Mouse (Mus musculus) hindbrain, embryonic 12.5 days (tissue): ENCODE data around the gene Gpc6. TPM values are rescaled to one million over a fixed set of nuclear protein-coding genes. Genes with fewer than 3 reads are reported as not detected.

Experiments
- ATAC-seq: fragments of 200-750 bp; cut with Nextera tagmentation; 2 replicates; pipeline ENCODE4 v1.8.0; 2017; ENCODE audit warnings: moderate TSS enrichment; ENCODE audit not compliant: low FRiP score
- H3K27ac ChIP-seq: fragments of 300-500 bp; sonication (generic); 2 replicates; pipeline ENCODE4 v1.5.1; 2016; ENCODE audit warnings: mild to moderate bottlenecking
- H3K27me3 ChIP-seq: fragments of 300-500 bp; sonication (generic); 2 replicates; pipeline ENCODE4 v1.6.1; 2016; ENCODE audit warnings: mild to moderate bottlenecking
- H3K36me3 ChIP-seq: fragments of 300-500 bp; sonication (generic); 2 replicates; pipeline ENCODE4 v1.6.1; 2016; ENCODE audit warnings: mild to moderate bottlenecking
- H3K4me1 ChIP-seq: fragments of 300-500 bp; sonication (generic); 2 replicates; pipeline ENCODE4 v1.6.1; 2016
- H3K4me2 ChIP-seq: fragments of 300-500 bp; sonication (generic); replicated peaks from 2 replicates; pipeline ENCODE4 v1.6.1; 2016; ENCODE audit warnings: mild to moderate bottlenecking
- H3K4me3 ChIP-seq: fragments of 300-500 bp; sonication (generic); 2 replicates; pipeline ENCODE4 v1.5.1; 2016; ENCODE audit warnings: mild to moderate bottlenecking
- H3K9ac ChIP-seq: fragments of 300-500 bp; sonication (generic); 2 replicates; pipeline ENCODE4 v1.6.1; 2016; ENCODE audit warnings: mild to moderate bottlenecking, moderate library complexity
- H3K9me3 ChIP-seq: fragments of 300-500 bp; sonication (generic); replicated peaks from 2 replicates; pipeline ENCODE4 v1.6.1; 2016; ENCODE audit warnings: mild to moderate bottlenecking
- WGBS: fragments of 180-500 bp; shearing (Covaris S2); methylation state at CpG from one replicate; pipeline ENCODE4 v1.1.7; 2016; 5-methylcytosine and 5-hydroxymethylcytosine counted together
- polyA plus RNA-seq: library from polyadenylated mRNA; unstranded; fragments of >200 nt; fragmentation: Nextera tagmentation; extraction: Ambion mirVana; gene quantifications from 2 replicates; pipeline ENCODE4 v1.2.1, GENCODE M21; 2016

The Gpc6 gene
- polyA plus RNA-seq, 1 experiment from 2014 or later, result 35.0 TPM

- Histone ChIP-seq H3K27me3 (no peaks in the 10 kb centered on the region), H3K27ac (no peak overlapping the region), H3K4me3 (no peak overlapping the region), H3K9ac (no peak overlapping the region), H3K9me3 (no peaks in the 10 kb centered on the region), H3K36me3 (no peaks in the 10 kb centered on the region), H3K4me2 (no peak overlapping the region), H3K4me1 (no peaks in the 10 kb centered on the region; the same call in 1 of the 2 replicates)
- no peak for ATAC-seq
- WGBS, result 93% methylated on average over 3 of the region's 3 CpGs
Measured at GRCm38 (mm10) chr14:116974708-116975107, 49.6 kb downstream of the Gpc6 start.

DNA sequence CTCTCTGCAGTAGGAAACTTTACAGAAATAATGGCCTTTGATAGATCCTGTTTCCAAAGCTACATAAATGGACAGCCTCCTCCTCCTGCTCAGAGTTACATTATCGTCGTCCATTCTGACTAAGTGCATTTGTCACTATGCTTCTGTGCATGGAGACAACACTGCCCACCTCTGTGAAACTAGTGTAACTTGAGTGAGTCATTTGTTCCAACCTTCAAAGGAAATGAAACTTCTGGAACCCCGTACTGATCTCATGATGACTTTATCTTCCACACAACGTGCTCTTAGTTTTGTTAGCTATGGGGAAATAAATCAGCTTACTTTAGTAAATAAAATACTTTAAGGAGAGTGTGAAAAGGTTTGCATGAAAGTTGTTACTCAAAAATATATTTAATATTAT, 50.1 kb downstream of the Gpc6 start:
- Histone ChIP-seq H3K27ac (no peak overlapping the region), H3K4me3 (no peak overlapping the region), H3K4me2 (no peak overlapping the region), H3K4me1 (no peaks in the 10 kb centered on the region; the same call in 1 of the 2 replicates), H3K36me3 (no peaks in the 10 kb centered on the region), H3K27me3 (no peaks in the 10 kb centered on the region), H3K9ac (no peak overlapping the region), H3K9me3 (no peaks in the 10 kb centered on the region)
- ATAC-seq, result no peak
- 77% methylated on average over 4 of the region's 4 CpGs for WGBS

DNA sequence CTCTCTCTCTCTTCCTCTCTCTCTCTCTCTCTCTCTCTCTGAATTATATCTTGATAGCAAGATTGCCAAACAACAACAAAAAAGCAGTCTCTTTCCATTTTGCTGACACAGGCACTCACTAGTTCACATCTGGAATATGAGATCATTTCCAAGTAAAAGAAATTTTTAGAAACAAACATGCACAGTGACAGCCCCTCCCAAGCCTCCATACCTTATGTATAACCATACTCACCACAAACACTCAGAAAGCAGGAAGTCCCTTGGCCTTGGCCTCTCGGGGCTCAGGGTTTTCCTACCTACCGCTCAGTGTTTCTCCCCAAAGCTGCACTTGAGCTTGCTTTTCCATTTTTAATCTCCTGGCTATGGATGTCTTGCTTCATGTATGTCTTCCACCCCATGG, 52.1 kb downstream of the Gpc6 start:
- H3K27me3 ChIP-seq, result no peaks in the 10 kb centered on the region
- no peak for ATAC-seq
- no peaks in the 10 kb centered on the region for H3K36me3 ChIP-seq
- 87% methylated on average over 2 of the region's 2 CpGs for WGBS
- no peak overlapping the region for H3K4me2 ChIP-seq
- H3K9me3 ChIP-seq, result no peaks in the 10 kb centered on the region
- no peak overlapping the region for H3K9ac ChIP-seq
- H3K4me3 ChIP-seq, result no peak overlapping the region
- H3K27ac ChIP-seq, result no peak overlapping the region
- no peaks in the 10 kb centered on the region; the same call in 1 of the 2 replicates for H3K4me1 ChIP-seq

- no peaks in the 10 kb centered on the region for H3K9me3 ChIP-seq
- WGBS, result 86% methylated on average over 10 of the region's 10 CpGs
Measured at GRCm38 (mm10) chr14:116979714-116980382, 54.7 kb downstream of the Gpc6 start.

DNA sequence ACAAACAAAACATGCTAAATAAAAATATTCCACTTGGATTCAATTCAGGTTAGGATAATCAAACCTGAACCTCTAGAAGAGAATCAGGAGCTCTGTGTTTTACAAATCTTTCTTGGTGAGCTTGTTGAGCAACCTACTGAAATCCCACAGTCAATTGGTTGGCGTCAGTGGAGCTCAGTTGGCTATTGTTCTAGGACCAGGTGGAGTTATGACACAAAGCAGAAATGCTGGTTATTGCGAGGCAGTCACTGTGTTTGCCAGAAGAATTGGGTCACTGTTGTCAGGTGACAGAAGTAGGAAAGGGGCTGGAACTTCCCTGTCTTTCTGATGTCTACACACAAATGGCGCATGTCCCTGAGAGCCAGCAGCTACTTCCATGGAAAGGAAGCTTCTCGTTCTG, 56.6 kb downstream of the Gpc6 start:
- no peak overlapping the region for H3K4me3 ChIP-seq
- H3K27ac ChIP-seq, result no peak overlapping the region
- no peaks in the 10 kb centered on the region; the same call in 1 of the 2 replicates for H3K4me1 ChIP-seq
- H3K9ac ChIP-seq, result no peak overlapping the region
- H3K9me3 ChIP-seq, result no peaks in the 10 kb centered on the region
- H3K27me3 ChIP-seq, result no peaks in the 10 kb centered on the region
- no peak overlapping the region for H3K4me2 ChIP-seq
- ATAC-seq, result no peak
- WGBS, result 79% methylated on average over 4 of the region's 4 CpGs
- H3K36me3 ChIP-seq, result no peaks in the 10 kb centered on the region

More at GRCm38 (mm10) chr14:116979714-116980382, 54.7 kb downstream of the Gpc6 start:
- no peak for ATAC-seq
- H3K4me2 ChIP-seq, result no peak overlapping the region
- H3K9ac ChIP-seq, result no peak overlapping the region
- no peaks in the 10 kb centered on the region for H3K36me3 ChIP-seq
- no peak overlapping the region for H3K4me3 ChIP-seq
- H3K27ac ChIP-seq, result no peak overlapping the region
- H3K27me3 ChIP-seq, result no peaks in the 10 kb centered on the region
- no peaks in the 10 kb centered on the region; the same call in 1 of the 2 replicates for H3K4me1 ChIP-seq

DNA sequence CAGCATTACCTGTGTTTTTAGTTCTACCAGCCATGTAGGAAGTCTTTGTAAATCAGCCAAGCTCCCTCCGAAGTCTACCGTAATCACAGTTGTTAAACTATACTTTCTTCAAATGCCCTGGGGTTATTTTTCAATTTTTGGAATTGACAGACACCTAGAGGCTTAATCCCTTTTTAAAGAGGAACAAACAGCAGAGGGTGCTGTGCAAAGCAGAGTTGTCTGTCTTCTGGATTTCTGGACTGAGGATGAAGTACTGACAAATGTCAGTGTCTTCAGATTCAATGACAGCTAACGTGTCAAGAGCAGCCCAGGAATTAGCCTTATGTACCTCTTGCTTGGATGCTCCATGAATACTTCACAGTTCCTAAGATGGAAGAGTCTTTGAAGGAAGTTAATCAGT, 62.2 kb downstream of the Gpc6 start:
- 83% methylated on average over 3 of the region's 3 CpGs for WGBS

DNA sequence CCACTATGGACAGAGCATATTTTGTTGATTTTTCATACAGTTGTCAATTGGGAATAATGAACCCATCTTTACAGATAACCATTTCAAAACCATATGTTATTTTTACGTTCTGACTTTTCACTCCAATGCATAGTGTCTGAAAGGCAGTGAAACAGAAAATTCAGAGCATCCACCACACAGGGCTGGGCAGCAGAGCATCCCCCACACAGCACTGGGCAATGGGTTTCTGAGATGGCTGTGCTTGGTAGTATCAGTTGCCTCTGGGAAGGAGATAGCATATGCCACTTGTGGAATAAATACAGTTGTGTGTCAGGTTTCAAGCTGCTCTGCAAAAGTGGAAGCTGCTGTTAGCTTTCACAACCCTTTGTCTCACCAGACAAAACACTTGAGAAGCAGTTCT, 75.3 kb downstream of the Gpc6 start:
- Histone ChIP-seq H3K9ac (no peak overlapping the region), H3K9me3 (no peaks in the 10 kb centered on the region), H3K27ac (no peak overlapping the region), H3K4me1 (no peaks in the 10 kb centered on the region), H3K27me3 (no peaks in the 10 kb centered on the region), H3K4me3 (no peak overlapping the region), H3K36me3 (no peaks in the 10 kb centered on the region), H3K4me2 (no peak overlapping the region)
- no peak for ATAC-seq
- WGBS, result 82% methylated on average over 1 of the region's 1 CpGs

More for the DNA sequence above, 62.2 kb downstream of the Gpc6 start:
- H3K4me3 ChIP-seq, result no peak overlapping the region
- no peak overlapping the region for H3K27ac ChIP-seq
- H3K9ac ChIP-seq, result no peak overlapping the region
- no peaks in the 10 kb centered on the region for H3K4me1 ChIP-seq
- peaks cover 4% of the 10 kb centered on the region; the same call in 1 of the 2 replicates for H3K36me3 ChIP-seq
- ATAC-seq, result no peak
- no peaks in the 10 kb centered on the region for H3K27me3 ChIP-seq
- no peak overlapping the region for H3K4me2 ChIP-seq
- peaks cover 4% of the 10 kb centered on the region for H3K9me3 ChIP-seq

GRCm38 (mm10) chr14:117002313-117002712, 77.2 kb downstream of the Gpc6 start:
- H3K27ac ChIP-seq, result no peak overlapping the region
- no peaks in the 10 kb centered on the region for H3K27me3 ChIP-seq
- H3K4me1 ChIP-seq, result no peaks in the 10 kb centered on the region
- no peak overlapping the region for H3K4me3 ChIP-seq
- H3K9ac ChIP-seq, result no peak overlapping the region
- H3K4me2 ChIP-seq, result no peak overlapping the region
- 85% methylated on average over 8 of the region's 8 CpGs for WGBS
- ATAC-seq, result no peak
- H3K9me3 ChIP-seq, result no peaks in the 10 kb centered on the region
- no peaks in the 10 kb centered on the region for H3K36me3 ChIP-seq

GRCm38 (mm10) chr14:117008781-117009180, 83.7 kb downstream of the Gpc6 start:
- Histone ChIP-seq H3K27me3 (no peaks in the 10 kb centered on the region), H3K4me3 (no peak overlapping the region), H3K36me3 (no peaks in the 10 kb centered on the region), H3K9me3 (0 out of 2 replicates have a peak, but pooled peaks cover 2% of the 10 kb centered on the region), H3K4me2 (no peak overlapping the region), H3K9ac (no peak overlapping the region), H3K27ac (no peak overlapping the region), H3K4me1 (no peaks in the 10 kb centered on the region)
- 73% methylated on average over 3 of the region's 3 CpGs for WGBS
- ATAC-seq, result no peak

- ATAC-seq, result no peak
- Histone ChIP-seq H3K4me2 (no peak overlapping the region), H3K4me1 (no peaks in the 10 kb centered on the region), H3K4me3 (no peak overlapping the region), H3K27ac (no peak overlapping the region), H3K9ac (no peak overlapping the region), H3K9me3 (no peaks in the 10 kb centered on the region), H3K36me3 (no peaks in the 10 kb centered on the region), H3K27me3 (no peaks in the 10 kb centered on the region)
- 77% methylated on average over 1 of the region's 1 CpGs for WGBS
Measured at GRCm38 (mm10) chr14:117012969-117013368, 87.9 kb downstream of the Gpc6 start.

DNA sequence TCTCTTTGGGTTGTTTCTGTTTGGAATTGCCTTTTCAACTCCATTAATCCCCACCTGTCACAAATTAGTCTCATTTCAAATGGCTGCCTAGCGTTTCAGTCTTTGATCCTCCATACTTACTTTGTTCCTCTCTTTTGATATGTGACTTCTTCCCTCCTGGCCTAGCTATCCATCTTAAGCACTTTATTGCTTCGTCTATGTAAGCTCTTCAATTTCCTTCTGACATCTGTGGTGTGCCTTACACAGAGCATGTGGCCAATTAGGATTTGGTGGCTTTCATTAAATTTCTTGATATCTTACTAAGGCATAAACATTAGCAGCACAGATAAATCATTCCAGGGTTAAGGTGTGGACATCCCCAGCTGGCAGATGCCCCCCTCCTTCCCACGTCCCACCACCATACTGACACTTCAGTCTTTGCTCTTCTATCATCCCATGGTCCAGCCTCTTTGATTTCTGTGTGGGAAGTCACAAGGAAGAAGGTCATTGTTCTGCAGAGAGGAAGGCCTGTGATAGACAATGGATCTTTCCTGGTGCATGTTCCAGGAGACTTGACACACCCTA, 88.5 kb downstream of the Gpc6 start:
- Histone ChIP-seq H3K4me3 (no peak overlapping the region), H3K27ac (no peak overlapping the region), H3K9ac (no peak overlapping the region), H3K4me2 (no peak overlapping the region), H3K36me3 (no peaks in the 10 kb centered on the region), H3K4me1 (peaks cover 1% of the 10 kb centered on the region; the same call in 1 of the 2 replicates), H3K9me3 (no peaks in the 10 kb centered on the region), H3K27me3 (no peaks in the 10 kb centered on the region)
- 61% methylated on average over 3 of the region's 3 CpGs for WGBS
- no peak; the same call in 1 of the 2 replicates for ATAC-seq

GRCm38 (mm10) chr14:117015333-117015922, 90.3 kb downstream of the Gpc6 start:
- H3K4me2 ChIP-seq, result no peak overlapping the region
- WGBS, result 44% methylated on average over 4 of the region's 4 CpGs
- H3K4me1 ChIP-seq, result peaks cover 7% of the 10 kb centered on the region; the same call in 1 of the 2 replicates
- no peak overlapping the region for H3K4me3 ChIP-seq
- no peak overlapping the region for H3K27ac ChIP-seq
- H3K9ac ChIP-seq, result no peak overlapping the region
- H3K27me3 ChIP-seq, result no peaks in the 10 kb centered on the region
- no peaks in the 10 kb centered on the region for H3K9me3 ChIP-seq
- no peaks in the 10 kb centered on the region for H3K36me3 ChIP-seq
- ATAC-seq, result no peak
